Mouse (Mus musculus): ENCODE data around the gene Spen. TPM values are rescaled to one million over a fixed set of nuclear protein-coding genes. Genes with fewer than 3 reads are reported as not detected.

Spen gene
- polyA plus RNA-seq, 1 experiment from 2014 or later, result 19.3 TPM

DNA sequence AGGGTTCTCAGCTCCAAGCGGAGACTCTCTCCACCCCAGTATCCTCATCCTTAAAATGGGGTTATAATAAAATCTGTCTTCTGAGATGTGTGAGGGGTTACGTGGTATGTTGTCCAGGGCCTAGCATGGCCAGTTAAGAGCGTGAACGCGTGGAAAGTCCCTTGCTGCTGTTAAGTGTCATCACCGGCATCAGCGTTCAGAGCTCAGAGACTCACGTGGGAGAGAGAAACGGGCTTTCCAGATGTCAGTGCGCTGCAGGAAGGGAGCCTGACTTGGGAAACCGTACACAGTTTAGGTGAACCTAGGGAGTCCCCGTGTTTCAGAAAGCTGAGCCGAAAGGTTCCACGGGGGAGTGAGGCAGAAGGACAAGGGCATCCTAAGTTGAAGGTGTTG is 93.1 kb downstream of the Spen start:
- Histone ChIP-seq H3K9me3 (ENCODE audit: control insufficient read depth, low read length) (no peaks in the 10 kb centered on the region), H3K27ac (ENCODE audit: low read depth, low read length) (no peak overlapping the region), H3K36me3 (ENCODE audit: control insufficient read depth, insufficient read depth, low read length) (peaks cover 32% of the 10 kb centered on the region), H3K4me2 (replicated peaks; ENCODE audit: low read depth, low read length) (peak overlapping the region; percentile 77), H3K4me1 (ENCODE audit: control insufficient read depth, insufficient read depth, low read length) (peaks cover 24% of the 10 kb centered on the region), H3K27me3 (ENCODE audit: control insufficient read depth, insufficient read depth, low read length) (no peaks in the 10 kb centered on the region), H3K9ac (ENCODE audit: low read depth, low read length) (peak overlapping the region; percentile 94), H3K4me3 (ENCODE audit: low read length) (peak overlapping the region; percentile 96)
- no peak for ATAC-seq (ENCODE audit: low FRiP score, low TSS enrichment)
- WGBS, result 10% methylated on average over 14 of the region's 14 CpGs

GRCm38 (mm10) chr4:141444451-141445327 is 93.7 kb downstream of the Spen start, which contains the start of gene Zbtb17:
Gene Zbtb17, plus strand, starts transcription at chr4:141444654.
- peaks cover 31% of the 10 kb centered on the region for H3K36me3 ChIP-seq (ENCODE audit: control insufficient read depth, insufficient read depth, low read length)
- H3K27ac ChIP-seq (ENCODE audit: low read depth, low read length), result peak within 1 kb of the TSS; percentile 83
- H3K27me3 ChIP-seq (ENCODE audit: control insufficient read depth, insufficient read depth, low read length), result no peaks in the 10 kb centered on the region
- peak; percentile 92 for ATAC-seq (ENCODE audit: low FRiP score, low TSS enrichment)
- H3K4me1 ChIP-seq (ENCODE audit: control insufficient read depth, insufficient read depth, low read length), result peaks cover 24% of the 10 kb centered on the region
- under 1% methylated on average over 81 of the region's 102 CpGs for WGBS
- H3K4me3 ChIP-seq (ENCODE audit: low read length), result peak within 1 kb of the TSS; percentile 96
- H3K4me2 ChIP-seq (replicated peaks; ENCODE audit: low read depth, low read length), result peak within 1 kb of the TSS; percentile 77
- H3K9me3 ChIP-seq (ENCODE audit: control insufficient read depth, low read length), result no peaks in the 10 kb centered on the region
- H3K9ac ChIP-seq (ENCODE audit: low read depth, low read length), result peak within 1 kb of the TSS; percentile 94

GRCm38 (mm10) chr4:141443641-141444429 is 94.6 kb downstream of the Spen start:
- Histone ChIP-seq H3K9me3 (ENCODE audit: control insufficient read depth, low read length) (no peaks in the 10 kb centered on the region), H3K27ac (ENCODE audit: low read depth, low read length) (peak overlapping the region; percentile 83; the same call in 1 of the 2 replicates), H3K9ac (ENCODE audit: low read depth, low read length) (peak overlapping the region; percentile 94), H3K4me1 (ENCODE audit: control insufficient read depth, insufficient read depth, low read length) (peaks cover 24% of the 10 kb centered on the region), H3K36me3 (ENCODE audit: control insufficient read depth, insufficient read depth, low read length) (peaks cover 24% of the 10 kb centered on the region), H3K4me3 (ENCODE audit: low read length) (peak overlapping the region; percentile 96), H3K27me3 (ENCODE audit: control insufficient read depth, insufficient read depth, low read length) (no peaks in the 10 kb centered on the region), H3K4me2 (replicated peaks; ENCODE audit: low read depth, low read length) (peak overlapping the region; percentile 77)
- ATAC-seq (ENCODE audit: low FRiP score, low TSS enrichment), result peak; percentile 4; the same call in 1 of the 2 replicates
- WGBS, result 38% methylated on average over 11 of the region's 11 CpGs

GRCm38 (mm10) chr4:141440877-141441276 is 97.5 kb downstream of the Spen start:
- Histone ChIP-seq H3K9me3 (ENCODE audit: control insufficient read depth, low read length) (no peaks in the 10 kb centered on the region), H3K27ac (ENCODE audit: low read depth, low read length) (no peak overlapping the region), H3K4me3 (ENCODE audit: low read length) (no peak overlapping the region), H3K4me2 (replicated peaks; ENCODE audit: low read depth, low read length) (no peak overlapping the region), H3K4me1 (ENCODE audit: control insufficient read depth, insufficient read depth, low read length) (peaks cover 19% of the 10 kb centered on the region), H3K36me3 (ENCODE audit: control insufficient read depth, insufficient read depth, low read length) (no peaks in the 10 kb centered on the region), H3K27me3 (ENCODE audit: control insufficient read depth, insufficient read depth, low read length) (no peaks in the 10 kb centered on the region), H3K9ac (ENCODE audit: low read depth, low read length) (no peak overlapping the region)
- ATAC-seq (ENCODE audit: low FRiP score, low TSS enrichment), result no peak

DNA sequence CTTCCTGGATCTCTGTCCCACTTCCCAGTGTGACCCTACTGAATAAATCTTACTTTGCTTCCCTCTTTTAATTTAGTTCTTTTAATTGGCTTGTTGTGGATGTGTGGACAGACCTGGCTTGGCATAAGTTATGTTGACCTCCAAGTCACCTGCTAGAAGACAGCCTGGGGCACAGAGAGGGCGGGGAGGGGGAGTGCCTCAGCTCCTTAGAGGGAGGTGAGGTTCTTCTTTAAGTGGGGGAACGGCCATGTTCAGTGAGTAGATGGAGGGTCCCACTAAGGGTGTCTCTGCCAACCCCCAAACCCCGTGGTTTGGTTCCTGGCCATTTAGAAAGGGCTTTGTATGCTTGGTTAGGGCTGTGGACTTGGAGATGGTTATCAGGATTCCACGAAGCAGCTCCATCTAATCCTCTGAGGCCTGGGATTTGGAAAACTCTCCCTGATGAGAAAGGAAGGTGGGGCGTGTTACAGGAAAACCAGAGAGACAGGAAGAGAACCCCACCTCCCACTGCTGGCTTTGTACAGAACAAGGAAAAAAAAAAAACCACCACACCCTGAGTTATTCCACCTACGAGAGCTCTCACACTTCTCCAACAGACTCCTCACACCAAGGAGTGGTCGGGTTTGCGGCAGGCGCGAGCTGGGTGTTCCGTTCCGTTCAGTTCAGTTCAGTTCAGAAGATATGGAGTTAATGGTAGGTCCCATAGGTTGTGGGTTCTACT is 99.2 kb downstream of the Spen start:
- Histone ChIP-seq H3K36me3 (ENCODE audit: control insufficient read depth, insufficient read depth, low read length) (no peaks in the 10 kb centered on the region), H3K4me1 (ENCODE audit: control insufficient read depth, insufficient read depth, low read length) (peaks cover 11% of the 10 kb centered on the region; the same call in 1 of the 2 replicates), H3K4me2 (replicated peaks; ENCODE audit: low read depth, low read length) (no peak overlapping the region), H3K27ac (ENCODE audit: low read depth, low read length) (no peak overlapping the region), H3K27me3 (ENCODE audit: control insufficient read depth, insufficient read depth, low read length) (no peaks in the 10 kb centered on the region), H3K9me3 (ENCODE audit: control insufficient read depth, low read length) (no peaks in the 10 kb centered on the region), H3K4me3 (ENCODE audit: low read length) (no peak overlapping the region), H3K9ac (ENCODE audit: low read depth, low read length) (no peak overlapping the region)
- no peak for ATAC-seq (ENCODE audit: low FRiP score, low TSS enrichment)
- 78% methylated on average over 12 of the region's 12 CpGs for WGBS

GRCm38 (mm10) chr4:141435974-141436373 is 102.4 kb downstream of the Spen start, which contains the start of gene Srarp:
Gene Srarp, minus strand, starts transcription at chr4:141436105.
- no peak for ATAC-seq (ENCODE audit: low FRiP score, low TSS enrichment)
- Histone ChIP-seq H3K4me3 (ENCODE audit: low read length) (no peak within 1 kb of the TSS), H3K36me3 (ENCODE audit: control insufficient read depth, insufficient read depth, low read length) (no peaks in the 10 kb centered on the region), H3K9me3 (ENCODE audit: control insufficient read depth, low read length) (no peaks in the 10 kb centered on the region), H3K4me2 (replicated peaks; ENCODE audit: low read depth, low read length) (no peak within 1 kb of the TSS), H3K9ac (ENCODE audit: low read depth, low read length) (no peak within 1 kb of the TSS), H3K27me3 (ENCODE audit: control insufficient read depth, insufficient read depth, low read length) (no peaks in the 10 kb centered on the region), H3K27ac (ENCODE audit: low read depth, low read length) (no peak within 1 kb of the TSS), H3K4me1 (ENCODE audit: control insufficient read depth, insufficient read depth, low read length) (0 out of 2 replicates have a peak, but pooled peaks cover 3% of the 10 kb centered on the region)
- 68% methylated on average over 1 of the region's 1 CpGs for WGBS

GRCm38 (mm10) chr4:141433191-141433590 is 105.2 kb downstream of the Spen start:
- WGBS, result 86% methylated on average over 18 of the region's 18 CpGs
- Histone ChIP-seq H3K9me3 (ENCODE audit: control insufficient read depth, low read length) (no peaks in the 10 kb centered on the region), H3K27ac (ENCODE audit: low read depth, low read length) (no peak overlapping the region), H3K4me3 (ENCODE audit: low read length) (no peak overlapping the region), H3K36me3 (ENCODE audit: control insufficient read depth, insufficient read depth, low read length) (no peaks in the 10 kb centered on the region), H3K9ac (ENCODE audit: low read depth, low read length) (no peak overlapping the region), H3K4me1 (ENCODE audit: control insufficient read depth, insufficient read depth, low read length) (no peaks in the 10 kb centered on the region), H3K27me3 (ENCODE audit: control insufficient read depth, insufficient read depth, low read length) (no peaks in the 10 kb centered on the region), H3K4me2 (replicated peaks; ENCODE audit: low read depth, low read length) (no peak overlapping the region)
- ATAC-seq (ENCODE audit: low FRiP score, low TSS enrichment), result no peak

DNA sequence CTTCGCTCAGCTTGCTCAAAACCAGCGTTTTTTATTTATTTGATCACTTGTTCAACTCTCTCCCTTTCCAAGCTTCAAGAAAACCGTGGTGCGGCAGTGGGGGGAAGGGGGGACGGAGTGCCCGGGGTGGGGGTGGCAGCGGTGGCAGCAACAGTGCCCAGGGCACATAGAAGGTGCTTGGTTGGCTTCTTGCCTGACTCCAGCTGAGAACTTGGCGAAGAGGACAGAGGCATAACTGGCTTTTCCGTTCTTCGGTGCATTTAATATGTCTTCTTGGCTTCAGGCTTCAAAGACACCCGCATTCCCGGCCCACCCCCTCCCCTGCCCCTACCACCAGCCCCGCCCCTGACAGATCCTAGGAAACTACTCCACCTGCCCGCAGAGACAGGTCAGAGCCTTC is 105.7 kb downstream of the Spen start:
- H3K4me1 ChIP-seq (ENCODE audit: control insufficient read depth, insufficient read depth, low read length), result no peaks in the 10 kb centered on the region
- no peak overlapping the region for H3K4me3 ChIP-seq (ENCODE audit: low read length)
- no peaks in the 10 kb centered on the region for H3K9me3 ChIP-seq (ENCODE audit: control insufficient read depth, low read length)
- no peak for ATAC-seq (ENCODE audit: low FRiP score, low TSS enrichment)
- no peaks in the 10 kb centered on the region for H3K36me3 ChIP-seq (ENCODE audit: control insufficient read depth, insufficient read depth, low read length)
- no peak overlapping the region for H3K4me2 ChIP-seq (replicated peaks; ENCODE audit: low read depth, low read length)
- H3K9ac ChIP-seq (ENCODE audit: low read depth, low read length), result no peak overlapping the region
- WGBS, result 64% methylated on average over 14 of the region's 14 CpGs
- H3K27me3 ChIP-seq (ENCODE audit: control insufficient read depth, insufficient read depth, low read length), result no peaks in the 10 kb centered on the region
- H3K27ac ChIP-seq (ENCODE audit: low read depth, low read length), result no peak overlapping the region

All from kidney, embryonic 14.5 days (tissue).